ENCODE assay signal across 8 mouse cellular contexts in the genomic region with DNA sequence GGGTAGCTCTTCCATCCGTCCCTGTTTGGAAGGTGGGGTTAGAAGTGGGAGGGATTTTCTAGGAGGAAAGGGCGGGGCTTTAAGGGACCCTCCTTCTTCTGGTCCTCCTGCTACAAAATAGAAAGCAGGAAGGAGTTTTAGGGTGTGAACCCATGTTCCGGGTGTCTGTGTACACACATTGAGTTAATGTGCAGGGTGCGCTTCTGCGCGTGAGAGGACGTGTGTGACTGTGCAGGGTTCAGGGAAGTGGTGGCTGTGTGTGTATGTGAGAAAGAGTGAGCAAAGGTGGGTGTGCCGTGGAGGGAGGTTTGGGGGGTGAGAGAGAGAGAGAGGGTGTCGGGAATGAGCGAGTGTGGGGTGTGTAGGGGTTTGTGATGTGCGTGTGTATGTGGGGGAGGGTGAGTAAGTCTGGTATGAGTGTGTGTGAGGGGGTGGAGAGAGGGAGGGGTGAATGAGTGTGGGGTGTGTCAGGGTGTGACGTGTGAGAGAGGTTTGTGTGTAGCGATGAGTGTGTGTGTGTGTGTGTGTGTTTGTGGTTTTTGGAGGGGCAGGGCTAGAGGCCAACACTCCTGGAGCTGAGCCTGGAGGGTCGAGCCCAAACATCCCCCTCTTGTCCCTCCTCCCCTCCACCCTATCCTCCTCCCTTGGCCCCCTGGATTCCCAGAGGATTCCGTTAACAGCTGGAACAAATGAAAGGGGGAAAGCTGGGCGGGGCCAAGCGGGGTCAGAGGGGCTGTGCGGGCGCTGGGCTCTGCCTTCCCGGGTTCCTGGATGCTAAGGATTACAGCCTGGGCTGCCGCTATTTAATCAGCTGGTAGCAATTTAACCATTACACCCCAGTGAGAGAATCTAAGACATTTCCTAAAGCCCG.
DNase-seq lines count a peak whose midpoint lies in the region; ATAC-seq lines count a peak whose summit lies in the region.

No protein-coding gene starts in this region.

- H3K27ac ChIP-seq in intestine, embryonic 14.5 days (ENCODE audit: low read depth), result peak overlapping the region; percentile 51; the same call in 1 of the 2 replicates
- peak overlapping the region; percentile 37; the same call in 1 of the 2 replicates for H3K27ac ChIP-seq in neural tube, embryonic 11.5 days (ENCODE audit: low read depth, low read length)

- H3K9me3 ChIP-seq in intestine, embryonic 14.5 days (ENCODE audit: control insufficient read depth, low read length), result no peaks in the 10 kb centered on the region
- no peaks in the 10 kb centered on the region for H3K9me3 ChIP-seq in neural tube, embryonic 11.5 days (ENCODE audit: control insufficient read depth, low read length)

- DNase-seq in gastrocnemius, postnatal 4 days (ENCODE audit: low spot score in 2 of 2), result peak; percentile 27 to 68
- DNase-seq in intestine, embryonic 14.5 days (ENCODE audit: low spot score), result peak; percentile 83
- DNase-seq in lung, adult 18-20 months, result peak; percentile 54 to 69
- DNase-seq in neural tube, embryonic 11.5 days (ENCODE audit: low spot score), result peak; percentile 79
- peak; percentile 21 to 52 for DNase-seq in urinary bladder, postnatal 36 days (ENCODE audit: low spot score in 2 of 2)
- DNase-seq in right cerebral cortex, postnatal 14 days, result no peak

- 6% methylated on average over 22 of the region's 22 CpGs for WGBS in intestine, embryonic 14.5 days
- WGBS in neural tube, embryonic 11.5 days, result 4% methylated on average over 22 of the region's 22 CpGs

- ATAC-seq in CD4-positive, CD25-positive, alpha-beta regulatory T cell, adult 4 months, result peak; percentile 82
- peak; percentile 47 for ATAC-seq in common myeloid progenitor, adult 5-6 weeks (replicated peaks; ENCODE audit: low read depth, poor library complexity, severe bottlenecking)
- ATAC-seq in intestine, embryonic 14.5 days (replicated peaks; ENCODE audit: low FRiP score, low TSS enrichment, low read depth), result peak; percentile 78
- peak; percentile 69 for ATAC-seq in neural tube, embryonic 11.5 days (ENCODE audit: insufficient read depth, low FRiP score, low TSS enrichment)

- H3K4me2 ChIP-seq in intestine, embryonic 14.5 days (ENCODE audit: low read length), result peak overlapping the region; percentile 52
- peak overlapping the region; percentile 46 for H3K4me2 ChIP-seq in neural tube, embryonic 11.5 days (ENCODE audit: low read depth)

- H3K9ac ChIP-seq in intestine, embryonic 14.5 days (ENCODE audit: low read length), result peak overlapping the region; percentile 34; the same call in 1 of the 2 replicates
- peak overlapping the region; percentile 3; the same call in 1 of the 2 replicates for H3K9ac ChIP-seq in neural tube, embryonic 11.5 days (ENCODE audit: low read length)

- no peaks in the 10 kb centered on the region for H3K36me3 ChIP-seq in intestine, embryonic 14.5 days (ENCODE audit: control insufficient read depth, insufficient read depth, low read length)
- H3K36me3 ChIP-seq in neural tube, embryonic 11.5 days (ENCODE audit: control insufficient read depth, insufficient read depth, low read length), result no peaks in the 10 kb centered on the region

- peak overlapping the region; percentile 25 for H3K4me3 ChIP-seq in intestine, embryonic 14.5 days (ENCODE audit: low read depth, low read length)
- H3K4me3 ChIP-seq in neural tube, embryonic 11.5 days (ENCODE audit: low read depth, low read length), result peak overlapping the region; percentile 0; the same call in 1 of the 2 replicates

- H3K4me1 ChIP-seq in intestine, embryonic 14.5 days (replicated peaks; ENCODE audit: control insufficient read depth, insufficient read depth, low read length), result peaks cover 29% of the 10 kb centered on the region
- peaks cover 13% of the 10 kb centered on the region for H3K4me1 ChIP-seq in neural tube, embryonic 11.5 days (ENCODE audit: control insufficient read depth, insufficient read depth, low read length)

- no peaks in the 10 kb centered on the region for H3K27me3 ChIP-seq in intestine, embryonic 14.5 days (replicated peaks; ENCODE audit: control insufficient read depth, insufficient read depth, low read length)
- H3K27me3 ChIP-seq in neural tube, embryonic 11.5 days (ENCODE audit: control insufficient read depth, insufficient read depth, low read length), result no peaks in the 10 kb centered on the region
